Mouse (Mus musculus) liver, adult (tissue): Measurements from ENCODE around the gene Golga4.

Experiments used
- GATA4 ChIP-seq: IDR thresholded peaks from 2 replicates; pipeline ENCODE4 v1.6.1; 2014; ENCODE audit warnings: mild to moderate bottlenecking, low read length; ENCODE audit not compliant: insufficient replicate concordance

The Golga4 gene

GRCm38 (mm10) chr9:118506020-118506403 lies at the start of gene Golga4:
Gene Golga4 (plus strand): TSS chr9:118506267.
- TF ChIP-seq GATA4 = no peak

DNA sequence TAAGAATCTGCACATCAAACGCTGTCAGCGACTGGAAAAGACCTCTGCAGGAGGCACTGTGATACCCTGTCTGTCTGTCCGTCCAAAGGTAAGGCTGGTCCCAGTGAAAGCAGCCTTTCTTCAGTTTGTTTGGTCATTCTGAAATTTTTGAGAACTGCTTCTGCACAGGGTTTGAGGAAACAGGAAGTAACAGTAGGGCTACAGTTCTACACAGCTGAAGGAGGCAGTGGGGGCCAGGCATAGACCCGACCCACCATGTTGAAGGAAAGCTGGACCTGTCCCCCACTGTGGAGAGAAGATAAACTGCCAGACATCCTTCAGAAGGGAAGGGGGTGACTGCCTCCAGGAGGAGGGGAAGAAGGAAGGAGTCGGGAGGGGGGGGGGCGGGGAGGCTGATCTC lies 49.7 kb upstream of the Golga4 start:
- no peak for TF ChIP-seq GATA4

DNA sequence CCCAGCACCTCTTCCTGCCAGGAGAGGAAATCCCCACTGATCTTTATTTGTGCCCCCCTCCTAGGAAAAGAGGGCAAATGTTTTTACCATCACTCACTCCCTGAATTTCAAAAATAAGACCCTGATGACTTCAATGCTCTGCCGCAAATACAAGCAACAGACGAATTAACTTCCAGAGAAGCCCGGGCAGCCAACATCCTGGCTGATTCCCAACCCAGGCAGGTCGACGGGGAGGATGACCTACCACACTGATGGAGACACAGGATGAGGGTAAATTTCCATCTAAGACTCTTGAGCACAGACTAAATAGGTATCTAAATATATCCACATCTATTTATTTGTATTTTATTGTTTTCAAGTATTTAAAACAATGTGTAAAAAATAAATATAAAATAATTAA lies 48.0 kb upstream of the Golga4 start:
- no peak for TF ChIP-seq GATA4

GRCm38 (mm10) chr9:118464031-118464430 lies 42.0 kb upstream of the Golga4 start:
- TF ChIP-seq GATA4 = no peak

DNA sequence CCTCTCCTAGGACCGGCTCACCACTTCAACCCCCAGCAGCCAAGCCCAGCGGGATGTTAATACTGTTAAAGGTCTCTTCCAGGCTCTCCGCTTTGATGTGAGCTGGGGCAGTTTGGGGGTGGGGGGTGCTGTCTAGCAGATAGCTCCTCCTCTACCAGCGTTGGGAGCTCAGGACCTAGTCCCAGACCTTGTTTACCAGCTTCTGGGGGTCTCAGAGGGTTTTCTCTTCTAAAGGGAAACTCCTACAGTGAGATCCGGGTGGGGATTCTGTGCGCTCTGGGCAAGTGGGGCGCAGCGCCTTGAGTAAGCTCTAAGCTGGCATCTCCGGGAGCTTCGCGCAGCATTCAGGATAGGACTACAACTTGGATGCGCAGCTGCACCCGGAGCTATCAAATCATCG lies 37.8 kb upstream of the Golga4 start:
- no peak for TF ChIP-seq GATA4

- TF ChIP-seq GATA4 = no peak
Observed at GRCm38 (mm10) chr9:118469272-118469671, 36.8 kb upstream of the Golga4 start.

DNA sequence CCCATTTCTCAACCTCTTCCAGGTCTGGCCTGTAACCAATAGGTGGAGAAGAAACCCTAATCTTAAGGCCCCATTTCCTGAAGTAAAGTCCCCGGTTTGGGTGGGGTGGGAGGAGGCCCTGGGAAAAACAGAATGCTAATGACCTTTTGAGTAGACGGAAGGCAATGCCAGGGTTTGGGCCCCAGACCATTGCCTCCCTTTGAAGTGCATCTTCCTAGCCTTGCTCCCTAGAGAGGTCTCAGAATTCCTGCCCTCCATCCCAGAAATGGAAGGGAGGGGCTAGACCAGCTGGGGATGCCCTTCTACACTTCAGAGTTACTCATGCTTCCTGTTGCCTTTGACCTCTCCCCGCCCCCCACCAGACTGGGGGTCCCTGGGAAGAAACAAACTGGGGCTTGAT lies 34.8 kb upstream of the Golga4 start:
- TF ChIP-seq GATA4 = no peak

DNA sequence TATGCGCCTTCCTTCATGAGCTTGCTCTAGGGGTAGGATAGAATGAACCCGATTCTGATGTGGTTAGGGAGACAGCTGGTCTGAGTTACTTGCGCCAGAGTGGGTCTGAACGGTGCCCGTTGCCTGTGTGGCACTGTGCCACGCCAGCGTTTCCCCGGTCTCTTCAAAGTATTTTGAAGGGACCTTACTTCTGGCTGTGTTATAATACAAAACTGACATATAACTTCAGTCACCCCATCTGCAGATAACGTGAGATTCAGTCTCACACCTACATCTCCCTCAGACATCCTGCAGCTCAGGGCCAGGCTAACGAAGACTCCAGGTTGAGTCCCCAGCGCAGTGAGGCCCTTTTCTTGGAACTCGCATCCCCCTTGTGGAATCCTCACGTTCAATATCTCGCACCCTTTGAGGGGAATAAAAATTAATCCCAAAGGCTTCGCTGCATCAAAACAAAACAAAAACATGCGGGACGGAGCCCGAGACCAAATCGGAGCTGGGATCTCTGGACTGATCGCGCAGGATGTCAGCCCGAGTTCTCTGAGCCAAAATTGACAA lies 29.8 kb upstream of the Golga4 start:
- no peak for TF ChIP-seq GATA4

DNA sequence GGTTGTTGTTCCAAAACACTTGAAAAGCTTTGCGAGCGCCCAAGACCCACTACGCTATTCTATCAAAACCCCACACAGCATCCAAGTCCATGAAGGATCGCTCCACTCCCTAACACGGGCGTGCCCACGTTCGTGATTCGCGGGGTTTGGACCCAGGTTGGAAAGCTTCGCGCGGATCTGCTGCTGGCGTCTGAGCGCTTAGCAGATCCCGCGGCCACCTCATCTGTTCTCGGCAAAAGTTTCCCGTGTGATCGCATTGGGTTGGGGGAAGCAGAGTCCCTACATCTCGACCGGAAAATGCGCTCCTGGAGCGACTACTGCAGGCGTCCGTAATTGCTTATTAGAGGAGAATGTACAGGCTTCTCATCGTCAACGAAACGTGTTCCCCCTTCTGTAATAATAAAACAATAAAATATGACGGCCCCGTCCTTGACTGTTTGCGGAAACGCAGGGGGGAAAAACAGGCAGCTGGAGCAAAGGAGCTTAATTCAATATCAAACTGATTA lies 29.2 kb upstream of the Golga4 start:
- TF ChIP-seq GATA4 = no peak

- no peak for TF ChIP-seq GATA4
Observed at GRCm38 (mm10) chr9:118477281-118477931, 28.7 kb upstream of the Golga4 start.

GRCm38 (mm10) chr9:118477961-118478360 lies 28.1 kb upstream of the Golga4 start, which contains the start of gene Eomes:
Gene Eomes (plus strand): TSS chr9:118478212.
- no peak for TF ChIP-seq GATA4

GRCm38 (mm10) chr9:118478458-118478838 lies 27.6 kb upstream of the Golga4 start:
- TF ChIP-seq GATA4 = no peak

GRCm38 (mm10) chr9:118478839-118479507 lies 27.1 kb upstream of the Golga4 start:
- TF ChIP-seq GATA4 = no peak

GRCm38 (mm10) chr9:118479508-118480291 lies 26.4 kb upstream of the Golga4 start:
- TF ChIP-seq GATA4 = no peak

- TF ChIP-seq GATA4 = no peak
Observed at GRCm38 (mm10) chr9:118480292-118480690, 25.8 kb upstream of the Golga4 start.

- TF ChIP-seq GATA4 = no peak
Observed at GRCm38 (mm10) chr9:118482210-118482609, 23.9 kb upstream of the Golga4 start.
